Mouse (Mus musculus): ENCODE data around the gene Trpm6. TPM values are rescaled to one million over a fixed set of nuclear protein-coding genes. Genes with fewer than 3 reads are reported as not detected.

Trpm6 gene
- polyA plus RNA-seq, 1 experiment from 2014 or later = 0.43 TPM

DNA sequence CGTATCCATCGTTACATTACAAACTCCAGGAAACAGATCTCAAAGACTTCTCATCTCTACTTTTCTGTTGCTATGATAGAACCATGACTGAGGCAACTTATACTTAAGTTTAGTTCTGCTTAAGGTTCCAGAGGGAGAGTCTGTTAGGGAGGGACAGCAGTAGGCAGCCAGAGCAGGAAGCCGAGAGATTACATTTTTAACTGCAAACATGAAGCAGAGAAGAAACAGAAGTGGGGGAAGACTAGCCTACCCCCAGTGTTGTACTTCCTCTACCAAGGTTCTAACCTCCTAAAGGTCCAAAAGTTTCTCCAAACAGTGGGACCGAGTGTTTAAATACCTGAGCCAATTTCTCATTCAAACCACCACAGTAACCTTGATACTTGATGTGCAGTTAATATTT, 13.9 kb upstream of the Trpm6 start:
- no peak for ATAC-seq (replicated peaks)
- Histone ChIP-seq H3K36me3 (replicated peaks) (no peaks in the 10 kb centered on the region), H3K4me3 (no peak overlapping the region), H3K4me1 (no peaks in the 10 kb centered on the region), H3K4me2 (no peak overlapping the region), H3K27me3 (replicated peaks) (no peaks in the 10 kb centered on the region), H3K27ac (no peak overlapping the region), H3K9me3 (no peaks in the 10 kb centered on the region), H3K9ac (no peak overlapping the region)
- 95% methylated on average over 4 of the region's 4 CpGs for WGBS

DNA sequence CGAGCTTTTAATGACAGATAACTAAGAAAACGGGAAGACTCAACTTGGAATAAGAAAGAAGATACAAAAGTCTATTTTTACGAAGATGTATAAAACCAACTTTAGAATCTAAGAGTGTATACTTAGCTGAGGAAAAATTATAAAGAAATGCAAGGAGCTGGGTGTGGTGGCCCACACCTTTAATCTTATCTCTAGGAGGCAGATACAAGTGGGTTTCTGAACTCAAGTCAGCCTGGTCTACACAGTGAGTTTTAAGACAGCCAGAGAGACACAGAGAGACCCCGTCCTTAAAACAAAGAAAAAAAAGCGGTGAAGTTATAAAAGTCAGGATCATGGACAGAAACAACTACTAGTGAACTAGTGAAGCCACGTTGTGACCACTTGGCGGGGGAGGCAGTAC, 10.6 kb upstream of the Trpm6 start:
- no peaks in the 10 kb centered on the region for H3K27me3 ChIP-seq (replicated peaks)
- H3K36me3 ChIP-seq (replicated peaks) = no peaks in the 10 kb centered on the region
- H3K27ac ChIP-seq = no peak overlapping the region
- H3K4me1 ChIP-seq = no peaks in the 10 kb centered on the region
- 93% methylated on average over 7 of the region's 7 CpGs for WGBS
- no peak overlapping the region for H3K4me2 ChIP-seq
- H3K9ac ChIP-seq = no peak overlapping the region
- H3K9me3 ChIP-seq = no peaks in the 10 kb centered on the region
- no peak overlapping the region for H3K4me3 ChIP-seq
- ATAC-seq (replicated peaks) = no peak

DNA sequence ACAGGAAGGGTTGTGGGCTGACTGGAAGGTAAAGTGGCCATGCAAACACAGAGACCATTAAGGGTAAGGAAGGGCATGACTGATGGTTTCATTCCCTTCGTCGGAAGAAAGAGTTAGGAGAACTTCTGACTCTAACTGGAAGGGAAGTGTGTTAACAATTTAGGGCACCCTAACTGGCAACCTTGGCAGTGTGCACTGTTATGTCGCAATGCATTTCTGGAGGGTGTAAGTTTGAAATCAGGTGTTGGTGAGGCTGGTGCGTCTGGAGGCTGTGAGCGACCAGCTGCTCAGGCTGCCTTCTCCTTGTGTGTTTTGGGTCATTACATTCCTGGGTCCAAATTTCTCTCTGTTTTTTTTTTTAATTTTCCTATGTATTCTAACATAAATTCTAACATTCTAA, 5.8 kb upstream of the Trpm6 start:
- Histone ChIP-seq H3K27ac (no peak overlapping the region), H3K4me1 (no peaks in the 10 kb centered on the region), H3K9me3 (no peaks in the 10 kb centered on the region), H3K9ac (no peak overlapping the region), H3K36me3 (replicated peaks) (no peaks in the 10 kb centered on the region), H3K27me3 (replicated peaks) (no peaks in the 10 kb centered on the region), H3K4me2 (no peak overlapping the region), H3K4me3 (no peak overlapping the region)
- 84% methylated on average over 5 of the region's 5 CpGs for WGBS
- ATAC-seq (replicated peaks) = no peak

DNA sequence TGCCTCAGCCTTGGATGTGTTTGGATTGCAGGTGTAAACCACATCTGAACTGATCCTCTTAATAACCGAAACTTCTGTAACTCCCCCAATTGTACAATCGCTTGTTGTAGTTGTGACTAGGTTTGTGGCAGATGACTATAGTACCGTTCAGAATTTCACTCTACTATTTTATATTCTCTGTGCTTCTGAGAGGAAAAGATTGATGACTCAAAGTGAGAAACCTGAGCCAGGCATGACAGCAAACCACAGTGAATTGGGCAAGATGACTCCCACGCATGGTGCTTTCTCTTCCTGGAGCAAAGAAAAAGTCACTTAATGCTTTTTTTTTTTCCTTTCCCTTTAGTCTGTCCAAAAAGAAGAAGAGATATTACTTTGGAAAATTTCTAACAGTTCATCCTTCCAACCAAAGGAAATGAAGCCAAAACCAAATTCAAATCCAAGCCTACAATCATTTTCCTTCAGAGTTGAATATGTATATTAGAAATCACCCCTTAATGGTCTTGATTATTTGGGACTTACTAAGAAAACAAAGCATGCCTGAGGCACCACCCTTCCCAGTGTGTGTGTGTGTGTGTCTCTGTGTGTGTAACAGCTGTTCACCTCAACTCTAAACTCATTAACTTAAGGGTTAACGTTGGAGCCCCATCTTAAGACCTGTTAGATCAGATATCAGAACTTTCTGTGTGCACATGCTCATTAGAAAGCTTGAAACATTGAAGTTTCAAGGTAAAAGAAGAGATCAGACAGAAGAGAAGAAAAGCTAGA, 3.0 kb upstream of the Trpm6 start:
- Histone ChIP-seq H3K4me1 (0 out of 2 replicates have a peak, but pooled peaks cover 4% of the 10 kb centered on the region), H3K27me3 (replicated peaks) (peaks cover 5% of the 10 kb centered on the region; the same call in 1 of the 2 replicates), H3K36me3 (replicated peaks) (no peaks in the 10 kb centered on the region), H3K27ac (no peak overlapping the region), H3K9me3 (no peaks in the 10 kb centered on the region), H3K4me2 (no peak overlapping the region), H3K9ac (no peak overlapping the region), H3K4me3 (no peak overlapping the region)
- no peak for ATAC-seq (replicated peaks)
- 94% methylated on average over 5 of the region's 5 CpGs for WGBS

DNA sequence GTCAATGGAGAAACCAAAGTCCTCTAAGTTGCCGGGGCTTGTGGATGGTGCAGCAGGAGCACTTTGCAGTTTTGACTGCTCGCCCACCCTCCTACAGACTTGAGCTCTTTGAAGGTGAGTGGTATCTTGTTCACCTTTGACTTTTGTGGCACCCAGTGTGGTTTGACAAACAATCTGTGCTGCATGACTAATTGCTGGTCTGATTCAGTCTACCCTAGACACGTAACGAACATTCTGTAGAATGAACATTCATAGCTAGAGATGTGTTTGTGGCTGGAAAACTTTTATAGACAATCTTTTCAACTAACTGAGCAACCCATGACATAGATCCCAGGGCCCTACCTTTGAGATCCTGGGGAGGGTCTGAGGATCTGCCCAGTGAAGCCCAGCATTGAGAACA, 2.4 kb upstream of the Trpm6 start:
- ATAC-seq (replicated peaks) = no peak
- 94% methylated on average over 4 of the region's 4 CpGs for WGBS
- H3K9me3 ChIP-seq = no peaks in the 10 kb centered on the region

DNA sequence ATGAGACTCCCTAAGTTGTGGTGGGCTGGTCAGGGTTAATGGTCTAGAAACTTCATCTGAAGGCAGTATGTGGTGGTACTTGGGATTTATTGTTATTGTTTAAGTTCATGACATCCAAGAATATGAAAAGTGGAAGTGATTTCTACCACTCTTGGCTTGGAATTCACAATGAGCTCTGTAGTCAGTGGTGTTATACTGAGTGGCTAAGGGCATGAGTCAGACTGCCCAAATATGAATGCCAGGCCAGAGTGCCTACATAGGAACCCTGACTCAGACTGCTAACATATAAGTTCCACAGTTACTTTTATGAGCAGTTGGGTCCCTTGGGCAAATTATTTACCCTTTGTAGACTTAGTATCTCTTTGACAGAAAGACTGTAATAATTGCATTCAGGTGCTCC, 7.4 kb downstream of the Trpm6 start:
- no peaks in the 10 kb centered on the region for H3K9me3 ChIP-seq
- no peaks in the 10 kb centered on the region for H3K27me3 ChIP-seq (replicated peaks)
- no peak overlapping the region for H3K9ac ChIP-seq
- H3K27ac ChIP-seq = no peak overlapping the region
- ATAC-seq (replicated peaks) = no peak
- no peak overlapping the region for H3K4me2 ChIP-seq
- H3K36me3 ChIP-seq (replicated peaks) = no peaks in the 10 kb centered on the region
- no peaks in the 10 kb centered on the region for H3K4me1 ChIP-seq
- no peak overlapping the region for H3K4me3 ChIP-seq

More for the DNA sequence above, 2.4 kb upstream of the Trpm6 start:
- Histone ChIP-seq H3K4me1 (0 out of 2 replicates have a peak, but pooled peaks cover 4% of the 10 kb centered on the region), H3K4me2 (no peak overlapping the region), H3K36me3 (replicated peaks) (no peaks in the 10 kb centered on the region), H3K9ac (no peak overlapping the region), H3K27ac (no peak overlapping the region), H3K4me3 (no peak overlapping the region), H3K27me3 (replicated peaks) (peaks cover 5% of the 10 kb centered on the region; the same call in 1 of the 2 replicates)

DNA sequence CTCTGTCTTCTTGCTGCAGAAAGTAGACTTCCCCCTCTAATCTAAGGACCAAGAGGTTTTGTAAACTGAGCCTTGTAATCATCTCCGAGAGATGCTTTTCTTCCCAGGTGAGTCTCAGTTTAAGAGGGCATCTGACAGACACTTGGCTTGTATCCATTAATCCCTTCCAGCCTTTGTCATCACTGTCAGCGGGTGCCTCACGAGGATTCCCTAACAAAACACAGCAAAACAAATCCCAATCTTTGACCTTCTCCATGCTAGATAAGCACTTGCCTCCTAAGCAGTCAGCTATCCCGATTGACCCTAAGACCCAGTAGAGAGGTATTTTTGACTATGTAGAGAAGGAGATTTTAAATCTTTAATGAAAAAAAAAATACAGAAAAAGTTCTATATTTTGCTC, 7.9 kb downstream of the Trpm6 start:
- Histone ChIP-seq H3K9me3 (no peaks in the 10 kb centered on the region), H3K27me3 (replicated peaks) (no peaks in the 10 kb centered on the region), H3K4me3 (no peak overlapping the region), H3K4me2 (no peak overlapping the region), H3K9ac (no peak overlapping the region), H3K27ac (no peak overlapping the region), H3K36me3 (replicated peaks) (no peaks in the 10 kb centered on the region), H3K4me1 (no peaks in the 10 kb centered on the region)
- ATAC-seq (replicated peaks) = no peak
- 30% methylated on average over 4 of the region's 4 CpGs for WGBS

DNA sequence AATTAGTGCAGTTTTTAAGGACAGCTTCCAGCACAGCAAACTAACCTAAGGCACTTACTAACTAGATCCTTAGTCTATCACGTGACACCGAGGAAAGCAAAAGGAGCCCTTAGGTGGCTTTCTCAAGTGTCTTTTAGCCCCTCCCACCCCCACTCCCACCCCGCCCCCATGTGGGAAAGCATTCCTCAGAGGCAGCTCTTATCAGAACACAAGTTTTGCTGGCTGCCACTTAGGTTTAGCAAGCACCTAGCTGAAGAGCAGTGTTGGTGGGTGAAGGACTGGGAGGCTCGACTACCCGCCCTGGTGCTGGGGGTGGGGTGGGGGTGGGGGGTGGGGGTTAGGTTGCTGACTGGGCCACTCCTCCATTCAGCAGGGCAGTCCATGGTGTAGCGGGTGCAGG, 8.5 kb downstream of the Trpm6 start:
- ATAC-seq (replicated peaks) = no peak
- H3K9me3 ChIP-seq = no peaks in the 10 kb centered on the region
- no peak overlapping the region for H3K9ac ChIP-seq
- H3K4me2 ChIP-seq = no peak overlapping the region
- WGBS = 26% methylated on average over 6 of the region's 6 CpGs
- no peak overlapping the region for H3K27ac ChIP-seq
- H3K4me3 ChIP-seq = no peak overlapping the region
- H3K36me3 ChIP-seq (replicated peaks) = no peaks in the 10 kb centered on the region
- H3K4me1 ChIP-seq = no peaks in the 10 kb centered on the region
- no peaks in the 10 kb centered on the region for H3K27me3 ChIP-seq (replicated peaks)

DNA sequence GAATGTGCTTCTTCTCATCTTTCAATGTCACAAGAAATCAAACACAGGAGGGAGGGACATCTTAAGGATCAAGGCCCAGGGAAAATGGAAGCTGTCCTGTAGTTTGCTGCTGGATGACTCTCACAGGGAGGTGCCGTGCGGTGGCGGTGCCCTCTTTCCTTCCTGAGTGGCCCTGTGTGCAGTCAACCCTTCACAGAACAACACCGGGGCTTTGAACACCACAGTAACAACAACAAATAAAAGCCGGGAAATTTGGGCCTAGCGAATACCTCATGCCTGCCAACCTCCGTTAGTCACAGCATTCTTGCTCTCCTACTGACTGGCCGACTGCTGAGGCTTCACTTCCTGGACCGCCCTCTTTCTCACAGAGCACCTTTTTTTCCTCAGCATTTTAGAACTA, 9.1 kb downstream of the Trpm6 start:
- no peaks in the 10 kb centered on the region for H3K36me3 ChIP-seq (replicated peaks)
- H3K27me3 ChIP-seq (replicated peaks) = no peaks in the 10 kb centered on the region
- ATAC-seq (replicated peaks) = no peak; the same call in 1 of the 2 replicates
- no peak overlapping the region for H3K9ac ChIP-seq
- H3K4me3 ChIP-seq = no peak overlapping the region
- 17% methylated on average over 9 of the region's 9 CpGs for WGBS
- H3K9me3 ChIP-seq = no peaks in the 10 kb centered on the region
- H3K4me2 ChIP-seq = no peak overlapping the region
- H3K27ac ChIP-seq = no peak overlapping the region
- H3K4me1 ChIP-seq = no peaks in the 10 kb centered on the region

DNA sequence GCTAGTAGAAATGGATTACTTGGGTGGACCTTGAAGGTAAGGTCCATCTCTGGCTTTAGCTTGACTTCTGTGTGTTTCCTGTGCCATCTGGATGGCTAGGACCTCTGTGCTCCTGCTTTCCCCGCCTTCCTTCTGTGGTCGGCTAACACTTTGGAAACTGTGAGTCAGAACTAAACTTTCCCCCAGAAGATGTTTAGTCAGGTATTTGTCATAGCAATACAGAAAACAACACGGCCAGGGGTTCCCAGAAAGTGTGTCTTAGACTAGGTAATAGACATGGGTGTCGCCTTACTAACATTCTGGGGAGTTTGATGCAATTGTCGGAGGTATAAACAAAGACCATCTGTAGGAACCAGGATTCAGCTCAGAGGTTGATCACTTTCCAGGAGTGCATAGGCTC, 16.6 kb downstream of the Trpm6 start:
- H3K4me2 ChIP-seq = no peak overlapping the region
- no peak overlapping the region for H3K27ac ChIP-seq
- H3K4me1 ChIP-seq = no peaks in the 10 kb centered on the region
- no peaks in the 10 kb centered on the region for H3K36me3 ChIP-seq (replicated peaks)
- no peak overlapping the region for H3K4me3 ChIP-seq
- 90% methylated on average over 5 of the region's 5 CpGs for WGBS
- no peak overlapping the region for H3K9ac ChIP-seq
- no peaks in the 10 kb centered on the region for H3K9me3 ChIP-seq
- no peak for ATAC-seq (replicated peaks)
- no peaks in the 10 kb centered on the region for H3K27me3 ChIP-seq (replicated peaks)

DNA sequence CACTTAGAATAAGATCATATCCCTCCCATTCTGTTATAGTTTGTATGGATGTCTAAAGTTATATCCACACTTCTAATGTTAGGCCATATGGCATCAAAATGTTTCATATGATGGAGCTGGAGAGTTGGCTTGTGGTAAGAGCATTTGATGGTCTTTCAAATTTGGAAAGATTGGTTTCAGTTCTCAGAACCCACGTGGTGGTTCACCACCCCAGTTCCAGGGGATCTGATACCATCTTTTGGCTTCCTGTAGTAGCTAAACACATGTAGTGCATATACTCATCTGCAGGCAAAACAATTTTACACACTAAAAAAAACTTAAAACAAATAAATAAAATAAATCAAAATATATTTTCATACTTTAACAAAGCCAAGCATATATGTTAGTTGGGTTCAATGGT, 21.3 kb downstream of the Trpm6 start:
- no peak overlapping the region for H3K9ac ChIP-seq
- H3K4me1 ChIP-seq = no peaks in the 10 kb centered on the region
- WGBS = 74% methylated on average over 1 of the region's 1 CpGs
- no peak for ATAC-seq (replicated peaks)
- H3K27me3 ChIP-seq (replicated peaks) = no peaks in the 10 kb centered on the region
- no peaks in the 10 kb centered on the region for H3K36me3 ChIP-seq (replicated peaks)
- no peak overlapping the region for H3K4me3 ChIP-seq
- H3K4me2 ChIP-seq = no peak overlapping the region
- no peaks in the 10 kb centered on the region for H3K9me3 ChIP-seq
- no peak overlapping the region for H3K27ac ChIP-seq

DNA sequence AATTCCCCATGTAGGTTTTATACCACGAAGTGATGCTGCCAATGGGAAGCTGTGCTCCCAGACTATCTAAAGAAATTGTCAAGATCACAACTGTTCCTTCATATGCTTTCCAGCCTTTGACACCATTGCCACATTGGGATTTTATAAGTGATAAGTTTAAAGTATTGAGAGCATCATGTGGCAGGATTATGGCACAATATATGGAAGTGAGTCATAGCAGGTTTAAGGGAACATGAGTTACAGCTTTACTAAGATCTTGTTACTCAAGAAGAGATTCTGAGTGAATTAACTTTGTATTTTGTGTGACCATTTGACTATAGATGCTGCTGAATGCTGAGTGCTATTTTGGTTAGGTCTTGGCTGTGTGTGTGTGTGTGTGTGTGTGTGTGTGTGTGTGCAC, 21.8 kb downstream of the Trpm6 start:
- H3K27ac ChIP-seq = no peak overlapping the region
- no peak for ATAC-seq (replicated peaks)
- WGBS = 89% methylated on average over 1 of the region's 1 CpGs
- H3K36me3 ChIP-seq (replicated peaks) = no peaks in the 10 kb centered on the region
- no peaks in the 10 kb centered on the region for H3K9me3 ChIP-seq
- no peak overlapping the region for H3K4me3 ChIP-seq
- no peak overlapping the region for H3K4me2 ChIP-seq
- no peak overlapping the region for H3K9ac ChIP-seq
- H3K27me3 ChIP-seq (replicated peaks) = no peaks in the 10 kb centered on the region
- H3K4me1 ChIP-seq = no peaks in the 10 kb centered on the region

DNA sequence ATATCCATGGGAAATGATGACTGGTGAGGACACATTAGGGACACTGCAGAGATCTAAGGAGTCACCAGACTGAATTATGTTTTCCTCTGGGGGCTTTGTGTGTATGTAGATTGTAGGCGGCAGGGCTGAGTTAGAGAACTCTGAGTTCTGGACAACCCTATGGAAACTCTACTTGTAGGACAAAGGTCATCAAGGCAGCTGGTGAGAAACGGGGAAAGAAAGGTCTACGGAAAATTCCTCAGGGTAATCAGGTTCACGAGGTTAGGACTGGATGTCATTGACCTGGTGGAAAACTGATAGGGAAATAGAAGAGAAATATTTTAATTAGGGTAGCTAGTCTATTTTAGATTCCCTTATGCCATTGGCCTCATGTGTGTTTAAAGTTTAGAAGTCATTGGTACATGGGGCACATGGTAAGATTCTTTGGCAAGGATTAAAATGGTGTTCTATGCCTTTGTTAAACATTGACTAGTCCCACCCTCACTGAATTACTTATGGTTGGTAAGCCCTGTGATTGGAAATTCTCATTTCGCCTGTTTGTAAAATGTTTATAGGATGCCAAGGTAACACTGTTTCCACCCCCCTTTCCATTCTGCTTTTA, 23.2 kb downstream of the Trpm6 start:
- Histone ChIP-seq H3K27me3 (replicated peaks) (no peaks in the 10 kb centered on the region), H3K27ac (no peak overlapping the region), H3K36me3 (replicated peaks) (no peaks in the 10 kb centered on the region), H3K4me3 (no peak overlapping the region), H3K9ac (no peak overlapping the region), H3K4me1 (no peaks in the 10 kb centered on the region), H3K4me2 (no peak overlapping the region), H3K9me3 (no peaks in the 10 kb centered on the region)
- 91% methylated on average over 5 of the region's 5 CpGs for WGBS
- no peak for ATAC-seq (replicated peaks)
